In genomic region chr8:123807852-123808573, GRCm38 (mm10) we compare ENCODE assay signal across 9 mouse cellular contexts. TPM values are rescaled to one million over a fixed set of nuclear protein-coding genes. Genes with fewer than 3 reads are reported as not detected.
DNase-seq lines count a peak whose midpoint lies in the region; ATAC-seq lines count a peak whose summit lies in the region.
"Had no signal": no experiment of that assay in that cellular context is flagged by ENCODE, and none has a peak within 500 bp of the region (broad histone marks: within the 10 kb centered on the region; RNA-seq: fewer than 3 reads in every experiment).

No protein-coding gene starts in this region.

- peak overlapping the region; percentile 79 for H3K4me2 ChIP-seq in heart, embryonic 12.5 days
- no peak overlapping the region for H3K4me2 ChIP-seq in embryonic facial prominence, embryonic 14.5 days (ENCODE audit: low read depth, low read length)
- peak overlapping the region; percentile 79; the same call in 1 of the 2 replicates for H3K4me2 ChIP-seq in intestine, embryonic 15.5 days (replicated peaks)
- peak overlapping the region; percentile 83 for H3K4me2 ChIP-seq in midbrain, embryonic 13.5 days (replicated peaks)

- no peaks in the 10 kb centered on the region for H3K27me3 ChIP-seq in heart, embryonic 12.5 days (replicated peaks)
- no peaks in the 10 kb centered on the region for H3K27me3 ChIP-seq in embryonic facial prominence, embryonic 14.5 days (replicated peaks; ENCODE audit: control insufficient read depth, insufficient read depth, low read length)
- no peaks in the 10 kb centered on the region for H3K27me3 ChIP-seq in intestine, embryonic 15.5 days (replicated peaks)
- H3K27me3 ChIP-seq in midbrain, embryonic 13.5 days, result no peaks in the 10 kb centered on the region

- H3K36me3 ChIP-seq in heart, embryonic 12.5 days, result peaks cover 3% of the 10 kb centered on the region; the same call in 1 of the 2 replicates
- no peaks in the 10 kb centered on the region for H3K36me3 ChIP-seq in embryonic facial prominence, embryonic 14.5 days (ENCODE audit: control insufficient read depth, insufficient read depth, low read length)
- no peaks in the 10 kb centered on the region for H3K36me3 ChIP-seq in intestine, embryonic 15.5 days
- no peaks in the 10 kb centered on the region for H3K36me3 ChIP-seq in midbrain, embryonic 13.5 days

- peaks cover 21% of the 10 kb centered on the region for H3K4me1 ChIP-seq in heart, embryonic 12.5 days (replicated peaks)
- peaks cover 11% of the 10 kb centered on the region for H3K4me1 ChIP-seq in embryonic facial prominence, embryonic 14.5 days (ENCODE audit: control insufficient read depth, insufficient read depth, low read length)
- H3K4me1 ChIP-seq in intestine, embryonic 15.5 days (replicated peaks), result peaks cover 17% of the 10 kb centered on the region
- peaks cover 34% of the 10 kb centered on the region for H3K4me1 ChIP-seq in midbrain, embryonic 13.5 days (replicated peaks)

- H3K4me3 ChIP-seq in heart, embryonic 12.5 days, result no peak overlapping the region
- no peak overlapping the region for H3K4me3 ChIP-seq in embryonic facial prominence, embryonic 14.5 days (ENCODE audit: low read depth, low read length)
- no peak overlapping the region for H3K4me3 ChIP-seq in intestine, embryonic 15.5 days (replicated peaks)
- H3K4me3 ChIP-seq in midbrain, embryonic 13.5 days (replicated peaks), result peak overlapping the region; percentile 63; the same call in 1 of the 2 replicates

- no peak for ATAC-seq in heart, embryonic 12.5 days (ENCODE audit: insufficient number of reproducible peaks, low FRiP score)
- no peak for ATAC-seq in embryonic facial prominence, embryonic 14.5 days (ENCODE audit: low read depth)
- ATAC-seq in intestine, embryonic 15.5 days, result no peak
- no peak for ATAC-seq in midbrain, embryonic 13.5 days

- WGBS in heart, embryonic 12.5 days, result 69% methylated on average over 6 of the region's 6 CpGs
- 70% methylated on average over 6 of the region's 6 CpGs for WGBS in embryonic facial prominence, embryonic 14.5 days
- WGBS in intestine, embryonic 15.5 days, result 68% methylated on average over 6 of the region's 6 CpGs
- 72% methylated on average over 6 of the region's 6 CpGs for WGBS in midbrain, embryonic 13.5 days

- no peak for DNase-seq in heart, adult 18-20 months
- DNase-seq in embryonic facial prominence, embryonic 14.5 days (ENCODE audit: low spot score), result no peak
- DNase-seq in testis, postnatal 10 days (ENCODE audit: low spot score), result no peak
- no peak for DNase-seq in thymus, postnatal 36 days
- no peak for DNase-seq in kidney, postnatal 36 days
- DNase-seq: spleen, adult 18-20 months had no signal

- no peaks in the 10 kb centered on the region for H3K9me3 ChIP-seq in heart, embryonic 12.5 days (replicated peaks)
- H3K9me3 ChIP-seq in embryonic facial prominence, embryonic 14.5 days (ENCODE audit: control insufficient read depth, low read length), result no peaks in the 10 kb centered on the region
- no peaks in the 10 kb centered on the region for H3K9me3 ChIP-seq in intestine, embryonic 15.5 days
- H3K9me3 ChIP-seq in midbrain, embryonic 13.5 days, result no peaks in the 10 kb centered on the region

- no peak overlapping the region for H3K27ac ChIP-seq in heart, embryonic 12.5 days (ENCODE audit: poor library complexity, severe bottlenecking)
- no peak overlapping the region for H3K27ac ChIP-seq in embryonic facial prominence, embryonic 14.5 days (replicated peaks; ENCODE audit: low read depth, low read length)
- no peak overlapping the region for H3K27ac ChIP-seq in intestine, embryonic 15.5 days
- H3K27ac ChIP-seq in midbrain, embryonic 13.5 days, result no peak overlapping the region

- no peak overlapping the region for H3K9ac ChIP-seq in heart, embryonic 12.5 days
- 0 out of 2 replicates have a peak overlapping the region, but pooled peaks have one; percentile 85 for H3K9ac ChIP-seq in embryonic facial prominence, embryonic 14.5 days (ENCODE audit: low read depth, low read length)
- peak overlapping the region; percentile 90; the same call in 1 of the 2 replicates for H3K9ac ChIP-seq in intestine, embryonic 15.5 days
- peak overlapping the region; percentile 80 for H3K9ac ChIP-seq in midbrain, embryonic 13.5 days (replicated peaks)

RNA-seq across cellular contexts. Expression of gene Rab4a, which starts 2.2 kb away (rescaled TPM):
- polyA plus RNA-seq in heart, embryonic 12.5 days (2016; fragmentation: Nextera tagmentation; extraction: Ambion mirVana), result 42.3 and 47.2 TPM in 2 replicates
- 1 to 10 TPM; 8.6 to 8.9 TPM for total RNA-seq in heart, adult 18-20 months (2021)
- 46.6 and 46.8 TPM in 2 replicates for polyA plus RNA-seq in embryonic facial prominence, embryonic 14.5 days (2014; fragmentation: Nextera tagmentation; extraction: Ambion mirVana)
- polyA plus RNA-seq in intestine, embryonic 15.5 days (2015; fragmentation: Nextera tagmentation; extraction: Ambion mirVana), result 53.1 and 54.8 TPM in 2 replicates
- 64.0 and 65.7 TPM in 2 replicates for polyA plus RNA-seq in midbrain, embryonic 13.5 days (2015; fragmentation: Nextera tagmentation; extraction: Ambion mirVana)

RNA-seq across cellular contexts. Expression of gene Ccsap, which starts 52.0 kb away (rescaled TPM):
- 3.3 and 4.1 TPM in 2 replicates for polyA plus RNA-seq in heart, embryonic 12.5 days (2016; fragmentation: Nextera tagmentation; extraction: Ambion mirVana)
- under 1 TPM; 0.57 to 0.93 TPM for total RNA-seq in heart, adult 18-20 months (2021)
- polyA plus RNA-seq in embryonic facial prominence, embryonic 14.5 days (2014; fragmentation: Nextera tagmentation; extraction: Ambion mirVana), result 4.4 and 4.6 TPM in 2 replicates
- 3.4 and 3.6 TPM in 2 replicates for polyA plus RNA-seq in intestine, embryonic 15.5 days (2015; fragmentation: Nextera tagmentation; extraction: Ambion mirVana)
- polyA plus RNA-seq in midbrain, embryonic 13.5 days (2015; fragmentation: Nextera tagmentation; extraction: Ambion mirVana), result 4.0 and 5.1 TPM in 2 replicates
